ENCODE assay signal across 24 mouse cellular contexts in the genomic region with DNA sequence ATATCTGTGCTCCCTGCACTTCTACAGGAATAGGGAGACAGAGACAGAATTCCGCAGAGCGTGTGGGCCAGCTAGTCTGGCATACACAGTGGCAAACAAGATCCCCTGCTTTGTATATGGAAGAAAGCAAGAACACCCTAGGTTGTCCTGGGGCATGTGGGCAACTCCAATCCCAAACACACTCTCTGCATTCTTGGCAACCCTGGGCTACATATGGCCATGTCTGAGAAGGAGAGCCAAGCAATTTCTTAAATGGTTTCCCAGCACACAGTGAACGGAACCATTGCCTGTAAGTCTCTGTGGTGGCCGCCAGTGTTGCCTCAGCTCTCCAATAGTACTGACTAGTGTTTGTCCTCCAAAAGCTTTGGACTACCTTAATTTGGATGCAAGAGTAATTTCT.
"Had no signal": no experiment of that assay in that cellular context is flagged by ENCODE, and none has a peak within 500 bp of the region (broad histone marks: within the 10 kb centered on the region; RNA-seq: fewer than 3 reads in every experiment).

No protein-coding gene starts in this region.

- DNase-seq: gastrocnemius, postnatal 14 days; gastrocnemius, postnatal 36 days; heart, adult 18-20 months; heart, postnatal 14 days; heart, postnatal 36 days; kidney, adult 11 months; kidney, adult 9 months; kidney, postnatal 14 days; kidney, postnatal 36 days; layer of hippocampus, adult 9-11 months; layer of hippocampus, postnatal 36 days had no signal

- H3K4me3 ChIP-seq: heart, embryonic 13.5 days; heart, embryonic 15.5 days; hindbrain, embryonic 13.5 days; hindbrain, embryonic 15.5 days; kidney, embryonic 15.5 days; limb, embryonic 13.5 days; limb, embryonic 15.5 days; liver, embryonic 12.5 days had no signal

- H3K9me3 ChIP-seq: heart, embryonic 15.5 days; hindbrain, embryonic 13.5 days; hindbrain, embryonic 15.5 days; kidney, embryonic 15.5 days; limb, embryonic 13.5 days; limb, embryonic 15.5 days; liver, embryonic 12.5 days had no signal

- H3K9ac ChIP-seq: heart, embryonic 13.5 days; heart, embryonic 15.5 days; hindbrain, embryonic 13.5 days; hindbrain, embryonic 15.5 days; kidney, embryonic 15.5 days; limb, embryonic 13.5 days; limb, embryonic 15.5 days; liver, embryonic 12.5 days; liver, embryonic 14.5 days had no signal

- H3K4me1 ChIP-seq: heart, embryonic 13.5 days; heart, embryonic 15.5 days; hindbrain, embryonic 13.5 days; hindbrain, embryonic 15.5 days; kidney, embryonic 15.5 days; limb, embryonic 13.5 days; liver, embryonic 12.5 days had no signal

- H3K4me2 ChIP-seq: heart, embryonic 11.5 days; heart, embryonic 13.5 days; heart, embryonic 15.5 days; hindbrain, embryonic 13.5 days; hindbrain, embryonic 15.5 days; kidney, embryonic 15.5 days; limb, embryonic 13.5 days; limb, embryonic 15.5 days; liver, embryonic 12.5 days had no signal

- H3K27ac ChIP-seq: heart, embryonic 13.5 days; heart, embryonic 15.5 days; hindbrain, embryonic 13.5 days; hindbrain, embryonic 15.5 days; hindbrain, postnatal 0 days; kidney, embryonic 15.5 days; kidney, postnatal 0 days; limb, embryonic 13.5 days; limb, embryonic 15.5 days; liver, embryonic 12.5 days; liver, embryonic 14.5 days had no signal

- ATAC-seq: hindbrain, postnatal 0 days; intestine, embryonic 16.5 days; liver, embryonic 12.5 days had no signal

- H3K36me3 ChIP-seq: heart, embryonic 13.5 days; heart, embryonic 15.5 days; hindbrain, embryonic 13.5 days; hindbrain, embryonic 15.5 days; kidney, embryonic 15.5 days; limb, embryonic 13.5 days; limb, embryonic 15.5 days; liver, embryonic 12.5 days had no signal

- H3K27me3 ChIP-seq: heart, embryonic 13.5 days; heart, embryonic 15.5 days; hindbrain, embryonic 13.5 days; hindbrain, embryonic 15.5 days; kidney, embryonic 15.5 days; liver, embryonic 12.5 days had no signal
